Mouse (Mus musculus) megakaryocyte-erythroid progenitor cell, adult 5-6 weeks (primary cell): ENCODE measurements around the gene Runx2. TPM values are rescaled to one million over a fixed set of nuclear protein-coding genes. Genes with fewer than 3 reads are reported as not detected.

Source experiments
- ATAC-seq: replicated peaks from 2 replicates; pipeline ENCODE4 v1.8.0; 2016; ENCODE audit warnings: mild to moderate bottlenecking, inconsistent platforms; ENCODE audit not compliant: severe bottlenecking, poor library complexity, low FRiP score, low TSS enrichment
- total RNA-seq, 2 experiments: library from RNA; stranded (forward) in 1 of 2; stranded (reverse) in 1 of 2; fragments of 200-1000, 215-1000 nt in 1 of 2; fragments of >200 nt in 1 of 2; fragmentation: Nextera tagmentation in 1 of 2; gene quantifications; 2 replicates each; pipeline ENCODE4 v1.2.3; 2014 to 2017

Gene Runx2
- total RNA-seq, 2 experiments from 2014 or later, result 0.38 to 4.3 TPM

GRCm38 (mm10) chr17:44637181-44637880, 177.3 kb downstream of the Runx2 start:
- ATAC-seq, result no peak

GRCm38 (mm10) chr17:44634486-44634885, 180.1 kb downstream of the Runx2 start:
- ATAC-seq, result no peak

- no peak for ATAC-seq
These were observed 180.8 kb downstream of the Runx2 start for GRCm38 (mm10) chr17:44633607-44634415.

- no peak for ATAC-seq
These were observed 181.7 kb downstream of the Runx2 start for GRCm38 (mm10) chr17:44632941-44633340.

GRCm38 (mm10) chr17:44632292-44632691, 182.3 kb downstream of the Runx2 start:
- ATAC-seq, result peak; percentile 70

GRCm38 (mm10) chr17:44631577-44631976, 183.0 kb downstream of the Runx2 start:
- no peak; the same call in 1 of the 2 replicates for ATAC-seq

- no peak for ATAC-seq
These were observed 187.3 kb downstream of the Runx2 start for GRCm38 (mm10) chr17:44627317-44627716.

GRCm38 (mm10) chr17:44623707-44624106, 190.9 kb downstream of the Runx2 start:
- ATAC-seq, result no peak

GRCm38 (mm10) chr17:44623271-44623670, 191.3 kb downstream of the Runx2 start:
- no peak for ATAC-seq

- no peak for ATAC-seq
These were observed 194.1 kb downstream of the Runx2 start for GRCm38 (mm10) chr17:44620456-44620855.

GRCm38 (mm10) chr17:44618691-44619090, 195.9 kb downstream of the Runx2 start:
- ATAC-seq, result no peak

- no peak for ATAC-seq
These were observed 196.4 kb downstream of the Runx2 start for GRCm38 (mm10) chr17:44618175-44618574.

GRCm38 (mm10) chr17:44617741-44618140, 196.9 kb downstream of the Runx2 start:
- ATAC-seq, result no peak

GRCm38 (mm10) chr17:44613716-44614715, 200.6 kb downstream of the Runx2 start:
- peak; percentile 49; the same call in 1 of the 2 replicates for ATAC-seq

GRCm38 (mm10) chr17:44612641-44613040, 202.0 kb downstream of the Runx2 start:
- ATAC-seq, result no peak

- no peak for ATAC-seq
These were observed 202.6 kb downstream of the Runx2 start for GRCm38 (mm10) chr17:44612002-44612401.

GRCm38 (mm10) chr17:44611543-44611942, 203.1 kb downstream of the Runx2 start:
- no peak for ATAC-seq

- ATAC-seq, result no peak
These were observed 203.8 kb downstream of the Runx2 start for GRCm38 (mm10) chr17:44610828-44611227.

GRCm38 (mm10) chr17:44609897-44610641, 204.5 kb downstream of the Runx2 start:
- ATAC-seq, result no peak
